Mouse (Mus musculus) limb, embryonic 13.5 days (tissue): ENCODE results near the gene Patl1. TPM values are rescaled to one million over a fixed set of nuclear protein-coding genes. Genes with fewer than 3 reads are reported as not detected.
"Not testable (repeated sequence)": the region's sequence is repeated elsewhere in the genome, so short reads cannot be mapped to it uniquely, and the experiment has no call there.

ENCODE experiments used
- ATAC-seq: fragments of 200-750 bp; cut with Nextera tagmentation; 2 replicates; pipeline ENCODE4 v1.8.0; 2017; ENCODE audit warnings: low read depth, moderate number of reproducible peaks, moderate TSS enrichment; ENCODE audit not compliant: low FRiP score
- H3K27ac ChIP-seq: fragments of 300-500 bp; sonication (generic); 2 replicates; pipeline ENCODE4 v1.5.1; 2015; ENCODE audit warnings: inconsistent platforms, mild to moderate bottlenecking, moderate library complexity
- H3K27me3 ChIP-seq: fragments of 300-500 bp; sonication (generic); 2 replicates; pipeline ENCODE4 v1.6.1; 2015; ENCODE audit warnings: mild to moderate bottlenecking, inconsistent platforms
- H3K36me3 ChIP-seq: fragments of 300-500 bp; sonication (generic); 2 replicates; pipeline ENCODE4 v1.6.1; 2015; ENCODE audit warnings: inconsistent platforms, mild to moderate bottlenecking, moderate library complexity
- H3K4me1 ChIP-seq: fragments of 300-500 bp; sonication (generic); 2 replicates; pipeline ENCODE4 v1.6.1; 2015; ENCODE audit warnings: inconsistent platforms
- H3K4me2 ChIP-seq: fragments of 300-500 bp; sonication (generic); replicated peaks from 2 replicates; pipeline ENCODE4 v1.6.1; 2015; ENCODE audit warnings: inconsistent platforms, mild to moderate bottlenecking, moderate library complexity
- H3K4me3 ChIP-seq: fragments of 300-500 bp; sonication (generic); 2 replicates; pipeline ENCODE4 v1.5.1; 2015; ENCODE audit warnings: moderate library complexity, mild to moderate bottlenecking, inconsistent platforms
- H3K9ac ChIP-seq: fragments of 300-500 bp; sonication (generic); 2 replicates; pipeline ENCODE4 v1.6.1; 2015; ENCODE audit warnings: mild to moderate bottlenecking, inconsistent platforms
- H3K9me3 ChIP-seq: fragments of 300-500 bp; sonication (generic); 2 replicates; pipeline ENCODE4 v1.6.1; 2016; ENCODE audit warnings: inconsistent platforms
- WGBS: fragments of 180-500 bp; shearing (Covaris S2); methylation state at CpG from one replicate; pipeline ENCODE4 v1.1.7; 2015; 5-methylcytosine and 5-hydroxymethylcytosine counted together
- polyA plus RNA-seq: library from polyadenylated mRNA; unstranded; fragments of >200 nt; fragmentation: Nextera tagmentation; extraction: Ambion mirVana; gene quantifications from 2 replicates; pipeline ENCODE4 v1.2.1, GENCODE M21; 2015

Gene Patl1
- polyA plus RNA-seq, result 16.7 and 19.5 TPM in 2 replicates

DNA sequence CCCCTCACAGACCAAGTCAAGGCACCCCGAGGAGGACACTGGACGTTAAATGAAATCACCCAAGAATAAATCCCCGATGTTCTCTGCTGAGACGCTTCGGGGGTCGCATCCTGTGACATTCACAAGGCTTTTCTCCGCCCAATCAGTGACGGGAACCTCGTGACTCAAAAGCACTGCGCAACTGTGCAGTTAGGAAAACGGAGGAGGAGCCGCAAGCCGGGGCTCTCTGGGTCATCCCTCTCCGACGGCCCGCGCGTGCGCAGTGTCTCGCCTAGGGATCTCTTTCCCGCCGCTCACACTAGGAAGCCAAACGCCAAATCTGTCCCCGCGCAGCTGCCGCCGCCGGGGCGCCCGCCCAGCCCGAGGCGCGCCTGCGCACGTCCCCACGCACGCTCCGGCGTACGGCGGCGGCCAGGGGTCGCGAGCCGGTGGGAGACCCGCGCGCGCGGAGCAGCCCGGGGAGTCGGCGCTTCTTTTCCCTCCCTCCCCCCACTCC, at the start of gene Patl1:
Gene Patl1, plus strand, starts transcription at position 363 of the 496 bp plus-strand sequence.
- peaks cover 17% of the 10 kb centered on the region for H3K36me3 ChIP-seq
- H3K27ac ChIP-seq, result peak within 1 kb of the TSS; percentile 94
- peak within 1 kb of the TSS; percentile 85 for H3K4me2 ChIP-seq
- H3K4me1 ChIP-seq, result peaks cover 13% of the 10 kb centered on the region
- ATAC-seq, result peak; percentile 97
- H3K27me3 ChIP-seq, result no peaks in the 10 kb centered on the region
- H3K4me3 ChIP-seq, result peak within 1 kb of the TSS; percentile 80
- WGBS, result 0% methylated on average over 52 of the region's 53 CpGs
- H3K9me3 ChIP-seq, result no peaks in the 10 kb centered on the region
- peak within 1 kb of the TSS; percentile 86 for H3K9ac ChIP-seq

DNA sequence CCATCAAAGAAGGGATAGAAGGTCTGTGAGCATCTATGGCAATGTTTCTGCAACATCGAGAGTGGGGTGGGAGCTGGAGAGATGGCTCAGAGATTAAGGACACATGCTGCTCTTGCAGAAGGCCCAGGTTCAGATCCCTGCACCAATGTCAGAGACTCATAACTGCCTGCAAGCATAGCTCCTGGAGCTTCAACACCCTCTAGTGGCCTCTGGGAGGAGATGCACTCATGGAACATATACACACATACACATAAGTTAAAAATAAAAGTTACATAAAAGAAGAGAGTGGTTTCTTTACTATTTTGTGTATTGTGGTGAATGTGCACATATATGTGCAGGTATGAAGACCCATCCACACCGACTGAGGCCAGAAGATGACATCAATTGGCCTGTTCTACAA, 44.4 kb upstream of the Patl1 start:
- Histone ChIP-seq H3K9me3 (peaks cover 5% of the 10 kb centered on the region; the same call in 1 of the 2 replicates), H3K27me3 (no peaks in the 10 kb centered on the region)
- 76% methylated on average over 2 of the region's 2 CpGs for WGBS

GRCm38 (mm10) chr19:11875006-11875405, 37.2 kb upstream of the Patl1 start, which contains the start of gene Olfr1419:
Gene Olfr1419, minus strand, starts transcription at chr19:11875106.
- H3K27ac ChIP-seq, result no peak within 1 kb of the TSS
- no peak within 1 kb of the TSS for H3K4me2 ChIP-seq
- no peaks in the 10 kb centered on the region for H3K27me3 ChIP-seq
- H3K4me3 ChIP-seq, result no peak within 1 kb of the TSS
- H3K36me3 ChIP-seq, result no peaks in the 10 kb centered on the region
- ATAC-seq, result no peak
- no peaks in the 10 kb centered on the region for H3K9me3 ChIP-seq
- no peak within 1 kb of the TSS for H3K9ac ChIP-seq
- H3K4me1 ChIP-seq, result no peaks in the 10 kb centered on the region
- WGBS, result 45% methylated on average over 1 of the region's 1 CpGs

More for the DNA sequence above, 44.4 kb upstream of the Patl1 start:
- Histone ChIP-seq H3K36me3 (no peaks in the 10 kb centered on the region), H3K4me3 (no peak overlapping the region), H3K4me2 (no peak overlapping the region), H3K27ac (no peak overlapping the region), H3K4me1 (no peaks in the 10 kb centered on the region), H3K9ac (no peak overlapping the region)
- no peak for ATAC-seq

GRCm38 (mm10) chr19:11878404-11878803, 33.8 kb upstream of the Patl1 start:
- WGBS, result 56% methylated on average over 22 of the region's 22 CpGs
- H3K9ac ChIP-seq, H3K27ac ChIP-seq, H3K9me3 ChIP-seq, H3K4me3 ChIP-seq, H3K4me1 ChIP-seq, H3K27me3 ChIP-seq, ATAC-seq, H3K36me3 ChIP-seq: not testable (repeated sequence)
- H3K4me2 ChIP-seq, result 0 out of 2 replicates have a peak overlapping the region, but pooled peaks have one; percentile 21

DNA sequence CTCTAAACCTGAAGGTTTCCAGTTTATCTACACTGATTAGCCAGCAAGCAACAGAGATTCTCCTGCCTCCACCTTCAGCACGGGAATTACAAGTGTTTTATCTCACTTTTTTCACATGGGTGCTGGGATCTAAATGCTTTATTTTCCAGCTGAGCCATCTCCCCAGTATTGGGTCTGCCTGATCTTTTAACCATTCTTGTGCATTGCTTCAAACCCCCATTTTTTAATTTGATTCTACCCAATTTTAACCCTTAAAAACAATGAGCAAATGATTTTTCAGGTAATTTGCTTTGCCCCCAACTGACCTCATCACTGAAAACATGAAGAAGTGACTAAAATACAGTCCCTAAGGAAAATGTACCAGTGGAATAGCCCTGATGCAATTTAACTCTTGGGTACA, 25.9 kb upstream of the Patl1 start, which contains the start of gene Olfr1420:
Gene Olfr1420, plus strand, starts transcription at position 301 of the 400 bp plus-strand sequence.
- Histone ChIP-seq H3K9ac (no peak within 1 kb of the TSS), H3K4me2 (no peak within 1 kb of the TSS), H3K36me3 (no peaks in the 10 kb centered on the region), H3K9me3 (no peaks in the 10 kb centered on the region), H3K27ac (no peak within 1 kb of the TSS), H3K4me1 (no peaks in the 10 kb centered on the region), H3K4me3 (no peak within 1 kb of the TSS), H3K27me3 (no peaks in the 10 kb centered on the region)
- WGBS, result 56% methylated on average over 1 of the region's 1 CpGs
- ATAC-seq, result no peak

GRCm38 (mm10) chr19:11911021-11911420, 1.2 kb upstream of the Patl1 start:
- Histone ChIP-seq H3K9me3 (no peaks in the 10 kb centered on the region), H3K27me3 (no peaks in the 10 kb centered on the region), H3K4me3 (peak overlapping the region; percentile 80), H3K9ac (no peak overlapping the region), H3K4me2 (peak overlapping the region; percentile 85), H3K27ac (no peak overlapping the region), H3K36me3 (peaks cover 9% of the 10 kb centered on the region; the same call in 1 of the 2 replicates), H3K4me1 (peaks cover 10% of the 10 kb centered on the region)
- no peak for ATAC-seq
- 91% methylated on average over 5 of the region's 5 CpGs for WGBS

DNA sequence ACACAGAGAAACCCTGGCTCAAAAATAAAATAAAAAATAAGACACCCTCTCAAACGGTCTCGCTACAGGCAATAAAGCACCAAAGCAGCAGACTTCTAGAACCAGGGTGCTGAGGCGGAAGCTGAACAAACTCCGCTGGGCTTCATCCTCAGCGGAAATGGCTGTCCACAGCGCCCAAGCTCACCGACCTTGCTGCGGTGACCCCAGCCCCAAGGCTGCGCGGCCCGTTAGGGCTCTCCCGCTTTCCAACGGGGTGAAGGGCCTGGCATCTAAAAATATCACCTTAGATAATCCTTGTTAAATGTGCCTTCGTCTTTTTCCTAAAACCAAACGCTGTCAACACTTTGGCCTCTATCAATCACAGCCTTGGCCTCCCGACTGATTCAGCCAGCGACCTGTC, 596 bp upstream of the Patl1 start:
- H3K27me3 ChIP-seq, result no peaks in the 10 kb centered on the region
- peak; percentile 15; the same call in 1 of the 2 replicates for ATAC-seq
- H3K4me1 ChIP-seq, result peaks cover 13% of the 10 kb centered on the region
- peak overlapping the region; percentile 55; the same call in 1 of the 2 replicates for H3K27ac ChIP-seq
- H3K9me3 ChIP-seq, result no peaks in the 10 kb centered on the region
- peaks cover 14% of the 10 kb centered on the region for H3K36me3 ChIP-seq
- 3% methylated on average over 17 of the region's 17 CpGs for WGBS
- peak overlapping the region; percentile 80 for H3K4me3 ChIP-seq
- peak overlapping the region; percentile 85 for H3K4me2 ChIP-seq
- H3K9ac ChIP-seq, result peak overlapping the region; percentile 86

GRCm38 (mm10) chr19:11912533-11913121, 428 bp downstream of the Patl1 start:
- peak; percentile 60 for ATAC-seq
- under 1% methylated on average over 37 of the region's 54 CpGs for WGBS
- Histone ChIP-seq H3K4me2 (peak overlapping the region; percentile 71), H3K4me3 (peak overlapping the region; percentile 80), H3K27ac (peak overlapping the region; percentile 94), H3K9me3 (no peaks in the 10 kb centered on the region), H3K27me3 (no peaks in the 10 kb centered on the region), H3K9ac (peak overlapping the region; percentile 86), H3K4me1 (peaks cover 13% of the 10 kb centered on the region), H3K36me3 (peaks cover 21% of the 10 kb centered on the region)

DNA sequence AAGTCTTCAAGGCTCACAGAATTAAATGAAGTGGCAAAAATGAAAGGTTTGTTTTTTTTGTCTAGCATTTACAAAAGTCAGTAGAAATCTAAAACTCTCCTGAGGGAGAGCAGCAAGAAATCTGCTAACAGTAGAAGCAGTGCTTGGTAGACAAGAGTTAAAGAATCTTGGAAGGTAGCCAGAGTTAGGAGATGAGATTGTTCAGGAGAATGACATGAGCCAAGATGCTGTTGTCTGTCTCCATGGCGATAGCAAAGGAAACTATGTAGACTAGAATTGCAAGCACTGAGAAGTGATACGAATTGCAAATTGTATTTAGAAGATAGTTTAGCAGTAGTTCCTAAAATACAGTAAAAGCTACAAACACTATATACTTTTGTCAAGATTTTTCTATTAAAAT, 3.6 kb downstream of the Patl1 start:
- H3K36me3 ChIP-seq, result peaks cover 35% of the 10 kb centered on the region
- H3K9me3 ChIP-seq, result no peaks in the 10 kb centered on the region
- peaks cover 13% of the 10 kb centered on the region for H3K4me1 ChIP-seq
- no peak overlapping the region for H3K4me3 ChIP-seq
- ATAC-seq, result no peak
- H3K27me3 ChIP-seq, result no peaks in the 10 kb centered on the region
- no peak overlapping the region for H3K9ac ChIP-seq
- 73% methylated on average over 2 of the region's 2 CpGs for WGBS
- H3K4me2 ChIP-seq, result no peak overlapping the region
- H3K27ac ChIP-seq, result no peak overlapping the region

DNA sequence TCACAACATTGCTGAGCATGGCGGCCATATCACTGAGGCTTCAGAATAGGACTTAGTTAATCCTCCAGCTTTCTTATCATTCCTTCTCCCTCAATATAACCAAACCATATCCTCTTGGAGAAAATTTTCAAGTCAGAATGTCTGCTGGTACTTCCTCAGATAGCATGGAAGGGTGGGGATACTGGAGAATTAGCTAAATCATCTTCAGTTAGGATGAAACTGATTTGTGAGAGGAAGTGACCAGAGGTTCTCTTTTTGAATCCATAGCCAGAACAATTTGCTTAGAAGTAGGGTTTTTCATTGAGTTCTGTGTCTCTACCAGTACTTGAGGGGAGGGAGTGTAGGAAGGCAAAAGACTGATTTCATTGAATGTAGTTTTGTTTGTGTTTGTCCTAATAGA, 9.9 kb downstream of the Patl1 start:
- peaks cover 69% of the 10 kb centered on the region for H3K36me3 ChIP-seq
- no peaks in the 10 kb centered on the region for H3K4me1 ChIP-seq
- H3K9ac ChIP-seq, result no peak overlapping the region
- ATAC-seq, result no peak
- H3K27ac ChIP-seq, result no peak overlapping the region
- H3K4me2 ChIP-seq, result no peak overlapping the region
- H3K9me3 ChIP-seq, result no peaks in the 10 kb centered on the region
- no peak overlapping the region for H3K4me3 ChIP-seq
- 90% methylated on average over 1 of the region's 1 CpGs for WGBS
- no peaks in the 10 kb centered on the region for H3K27me3 ChIP-seq

GRCm38 (mm10) chr19:11922515-11922914, 10.3 kb downstream of the Patl1 start:
- peaks cover 69% of the 10 kb centered on the region for H3K36me3 ChIP-seq
- not testable (repeated sequence) for ATAC-seq

DNA sequence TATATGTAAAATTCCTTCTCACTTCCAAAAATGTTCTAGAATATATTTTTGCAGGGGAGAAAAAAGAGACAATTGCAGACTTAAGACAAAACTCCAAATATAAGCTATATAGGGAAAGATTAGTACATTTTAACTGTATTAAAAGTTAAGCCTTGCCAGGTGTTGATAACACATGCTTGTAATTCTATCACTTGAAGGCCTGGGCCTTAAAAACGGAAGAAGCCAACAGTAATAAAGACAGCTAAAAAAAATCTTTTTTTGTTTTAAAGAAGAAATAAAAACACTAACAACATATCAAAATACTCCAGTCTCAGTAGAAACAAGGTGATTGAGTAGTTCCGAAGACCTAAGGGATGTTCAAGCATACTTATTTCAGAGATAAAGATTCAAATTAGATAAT, 14.2 kb downstream of the Patl1 start:
- ATAC-seq, result no peak
- H3K27ac ChIP-seq, result no peak overlapping the region
- H3K27me3 ChIP-seq, result no peaks in the 10 kb centered on the region
- no peaks in the 10 kb centered on the region for H3K9me3 ChIP-seq
- peaks cover 84% of the 10 kb centered on the region for H3K36me3 ChIP-seq
- H3K9ac ChIP-seq, result no peak overlapping the region
- no peak overlapping the region for H3K4me3 ChIP-seq
- WGBS, result 78% methylated on average over 2 of the region's 2 CpGs
- H3K4me1 ChIP-seq, result no peaks in the 10 kb centered on the region
- no peak overlapping the region for H3K4me2 ChIP-seq

More at GRCm38 (mm10) chr19:11922515-11922914, 10.3 kb downstream of the Patl1 start:
- H3K9ac ChIP-seq, H3K4me3 ChIP-seq, H3K9me3 ChIP-seq, H3K27ac ChIP-seq, H3K27me3 ChIP-seq, H3K4me2 ChIP-seq, H3K4me1 ChIP-seq: not testable (repeated sequence)
- 96% methylated on average over 2 of the region's 2 CpGs for WGBS
